Mouse (Mus musculus) brain, embryonic 14.5 days (tissue): ENCODE measurements around the gene Neu1.

ENCODE experiments used
- CTCF ChIP-seq: fragments of 200-500 bp; IDR thresholded peaks from 2 replicates; pipeline ENCODE4 v1.5.1; 2012; ENCODE audit warnings: inconsistent platforms, mild to moderate bottlenecking, moderate library complexity, borderline replicate concordance; ENCODE audit not compliant: insufficient read depth, insufficient read length; ENCODE audit errors: extremely low read depth
- POLR2A ChIP-seq: fragments of 200-500 bp; IDR thresholded peaks from 2 replicates; pipeline ENCODE4 v1.6.1; 2012; ENCODE audit warnings: mild to moderate bottlenecking, inconsistent platforms, borderline replicate concordance; ENCODE audit not compliant: poor library complexity, insufficient read depth, insufficient read length, severe bottlenecking; ENCODE audit errors: extremely low read depth

GRCm38 (mm10) chr17:34956340-34956739 is 25.3 kb downstream of the Neu1 start:
- TF ChIP-seq CTCF (no peak), POLR2A (no peak)
